Mouse (Mus musculus): ENCODE data around the gene Igsf9b.

DNA sequence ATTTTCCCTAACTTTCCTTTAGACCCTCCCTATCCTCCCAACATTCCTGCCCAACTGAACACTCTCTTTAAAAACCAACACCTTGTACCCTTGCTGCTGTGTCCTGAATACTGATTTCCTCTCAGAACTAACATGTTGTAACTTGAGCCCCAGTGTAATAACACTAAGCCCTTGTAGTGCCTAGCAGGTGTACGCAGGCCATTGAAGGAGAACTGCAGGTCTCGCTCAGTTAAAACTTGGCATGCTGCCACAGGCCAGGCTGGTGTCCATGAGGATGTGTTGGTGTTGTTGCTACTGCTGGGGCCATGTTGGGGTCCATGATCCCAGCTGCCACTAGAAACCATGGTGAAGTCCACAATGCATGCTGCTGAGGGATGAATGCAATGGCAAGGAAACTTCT, 70.1 kb downstream of the Igsf9b start:
- no peak for TF ChIP-seq ZC3H11A (IDR thresholded peaks at IDR 0.05; ENCODE audit: low read depth, low read length)
- no peak for TF ChIP-seq MAZ (IDR thresholded peaks at IDR 0.05; ENCODE audit: low read depth, low read length)
- no peak for TF ChIP-seq EP300 (IDR thresholded peaks at IDR 0.05; ENCODE audit: low read length)

All from CH12.LX (cell line).